Mouse (Mus musculus) limb, embryonic 12.5 days (tissue): ENCODE data around the gene Defb48. TPM values are rescaled to one million over a fixed set of nuclear protein-coding genes. Genes with fewer than 3 reads are reported as not detected.

Experiments used
- ATAC-seq: fragments of 200-750 bp; cut with Nextera tagmentation; 2 replicates; pipeline ENCODE4 v1.8.0; 2017; ENCODE audit warnings: low read depth, moderate TSS enrichment; ENCODE audit not compliant: insufficient number of reproducible peaks, insufficient read depth, low FRiP score, low TSS enrichment
- H3K27ac ChIP-seq: fragments of 300-500 bp; sonication (generic); 2 replicates; pipeline ENCODE4 v1.5.1; 2016; ENCODE audit warnings: mild to moderate bottlenecking, moderate library complexity
- H3K27me3 ChIP-seq: fragments of 300-500 bp; sonication (generic); 2 replicates; pipeline ENCODE4 v1.6.1; 2016; ENCODE audit warnings: mild to moderate bottlenecking, moderate library complexity
- H3K36me3 ChIP-seq: fragments of 300-500 bp; sonication (generic); 2 replicates; pipeline ENCODE4 v1.6.1; 2016; ENCODE audit warnings: mild to moderate bottlenecking, moderate library complexity
- H3K4me1 ChIP-seq: fragments of 300-500 bp; sonication (generic); replicated peaks from 2 replicates; pipeline ENCODE4 v1.6.1; 2016
- H3K4me2 ChIP-seq: fragments of 300-500 bp; sonication (generic); 2 replicates; pipeline ENCODE4 v1.6.1; 2016; ENCODE audit warnings: mild to moderate bottlenecking, moderate library complexity
- H3K4me3 ChIP-seq: fragments of 300-500 bp; sonication (generic); replicated peaks from 2 replicates; pipeline ENCODE4 v1.5.1; 2016; ENCODE audit warnings: mild to moderate bottlenecking
- H3K9ac ChIP-seq: fragments of 300-500 bp; sonication (generic); replicated peaks from 2 replicates; pipeline ENCODE4 v1.6.1; 2016; ENCODE audit warnings: mild to moderate bottlenecking, moderate library complexity
- H3K9me3 ChIP-seq: fragments of 300-500 bp; sonication (generic); 2 replicates; pipeline ENCODE4 v1.6.1; 2016; ENCODE audit warnings: mild to moderate bottlenecking, moderate library complexity
- WGBS: fragments of 180-500 bp; shearing (Covaris S2); methylation state at CpG from one replicate; pipeline ENCODE4 v1.1.7; 2016; 5-methylcytosine and 5-hydroxymethylcytosine counted together
- polyA plus RNA-seq: library from polyadenylated mRNA; unstranded; fragments of >200 nt; fragmentation: Nextera tagmentation; extraction: Ambion mirVana; gene quantifications from 2 replicates; pipeline ENCODE4 v1.2.1, GENCODE M21; 2016

Gene Defb48
- polyA plus RNA-seq, 1 experiment from 2014 or later = not detected

- 21% methylated on average over 15 of the region's 15 CpGs for WGBS
- Histone ChIP-seq H3K9me3 (no peaks in the 10 kb centered on the region), H3K4me2 (peak overlapping the region; percentile 46), H3K36me3 (peaks cover 6% of the 10 kb centered on the region; the same call in 1 of the 2 replicates), H3K9ac (no peak overlapping the region), H3K27ac (no peak overlapping the region), H3K27me3 (no peaks in the 10 kb centered on the region), H3K4me3 (peak overlapping the region; percentile 17), H3K4me1 (peaks cover 9% of the 10 kb centered on the region)
- no peak for ATAC-seq
These were observed 18.3 kb downstream of the Defb48 start for GRCm38 (mm10) chr14:62965811-62966520.

GRCm38 (mm10) chr14:62965342-62965741, 19.0 kb downstream of the Defb48 start:
- no peak for ATAC-seq
- H3K27ac ChIP-seq = no peak overlapping the region

GRCm38 (mm10) chr14:62963632-62964031, 20.7 kb downstream of the Defb48 start:
- Histone ChIP-seq H3K4me3 (no peak overlapping the region), H3K27me3 (no peaks in the 10 kb centered on the region), H3K36me3 (peaks cover 15% of the 10 kb centered on the region; the same call in 1 of the 2 replicates), H3K4me1 (peaks cover 9% of the 10 kb centered on the region), H3K9me3 (no peaks in the 10 kb centered on the region), H3K9ac (no peak overlapping the region), H3K27ac (no peak overlapping the region), H3K4me2 (no peak overlapping the region)
- no peak for ATAC-seq
- 90% methylated on average over 4 of the region's 4 CpGs for WGBS

More at GRCm38 (mm10) chr14:62965342-62965741, 19.0 kb downstream of the Defb48 start:
- Histone ChIP-seq H3K27me3 (no peaks in the 10 kb centered on the region), H3K4me1 (peaks cover 9% of the 10 kb centered on the region), H3K9ac (no peak overlapping the region), H3K36me3 (peaks cover 6% of the 10 kb centered on the region; the same call in 1 of the 2 replicates), H3K9me3 (no peaks in the 10 kb centered on the region), H3K4me2 (peak overlapping the region; percentile 46; the same call in 1 of the 2 replicates), H3K4me3 (no peak overlapping the region)
- WGBS = 72% methylated on average over 5 of the region's 5 CpGs

GRCm38 (mm10) chr14:62956091-62956490, 28.2 kb downstream of the Defb48 start:
- WGBS = 90% methylated on average over 9 of the region's 9 CpGs
- no peak for ATAC-seq
- no peaks in the 10 kb centered on the region for H3K27me3 ChIP-seq
- H3K4me2 ChIP-seq = no peak overlapping the region
- no peaks in the 10 kb centered on the region for H3K9me3 ChIP-seq
- H3K36me3 ChIP-seq = peaks cover 68% of the 10 kb centered on the region
- no peak overlapping the region for H3K9ac ChIP-seq
- no peak overlapping the region for H3K27ac ChIP-seq
- H3K4me3 ChIP-seq = no peak overlapping the region
- no peaks in the 10 kb centered on the region for H3K4me1 ChIP-seq

- H3K4me2 ChIP-seq = no peak overlapping the region
- H3K9me3 ChIP-seq = no peaks in the 10 kb centered on the region
- peaks cover 4% of the 10 kb centered on the region; the same call in 1 of the 2 replicates for H3K4me1 ChIP-seq
- H3K36me3 ChIP-seq = peaks cover 28% of the 10 kb centered on the region
- no peak for ATAC-seq
- no peak overlapping the region for H3K27ac ChIP-seq
- no peak overlapping the region for H3K9ac ChIP-seq
- H3K27me3 ChIP-seq = no peaks in the 10 kb centered on the region
- WGBS = 90% methylated on average over 3 of the region's 3 CpGs
- no peak overlapping the region for H3K4me3 ChIP-seq
These were observed 37.5 kb downstream of the Defb48 start for GRCm38 (mm10) chr14:62946794-62947193.

GRCm38 (mm10) chr14:62940383-62941074, 43.8 kb downstream of the Defb48 start:
- no peak overlapping the region for H3K4me3 ChIP-seq
- no peak overlapping the region for H3K27ac ChIP-seq
- H3K9ac ChIP-seq = no peak overlapping the region
- no peaks in the 10 kb centered on the region for H3K27me3 ChIP-seq
- peaks cover 45% of the 10 kb centered on the region for H3K36me3 ChIP-seq
- peaks cover 4% of the 10 kb centered on the region; the same call in 1 of the 2 replicates for H3K9me3 ChIP-seq
- no peaks in the 10 kb centered on the region for H3K4me1 ChIP-seq
- 89% methylated on average over 14 of the region's 14 CpGs for WGBS
- no peak overlapping the region for H3K4me2 ChIP-seq
- ATAC-seq = no peak

- ATAC-seq = no peak
- no peak overlapping the region for H3K27ac ChIP-seq
- H3K9me3 ChIP-seq = peaks cover 4% of the 10 kb centered on the region; the same call in 1 of the 2 replicates
- H3K36me3 ChIP-seq = peaks cover 35% of the 10 kb centered on the region
- no peak overlapping the region for H3K9ac ChIP-seq
- H3K4me1 ChIP-seq = no peaks in the 10 kb centered on the region
- H3K4me3 ChIP-seq = no peak overlapping the region
- H3K4me2 ChIP-seq = no peak overlapping the region
- WGBS = 98% methylated on average over 3 of the region's 3 CpGs
- H3K27me3 ChIP-seq = no peaks in the 10 kb centered on the region
These were observed 44.9 kb downstream of the Defb48 start for GRCm38 (mm10) chr14:62939435-62939834.

GRCm38 (mm10) chr14:62937675-62938074, 46.6 kb downstream of the Defb48 start:
- Histone ChIP-seq H3K4me1 (no peaks in the 10 kb centered on the region), H3K4me3 (no peak overlapping the region), H3K36me3 (peaks cover 30% of the 10 kb centered on the region), H3K27ac (no peak overlapping the region), H3K9me3 (peaks cover 4% of the 10 kb centered on the region; the same call in 1 of the 2 replicates), H3K4me2 (no peak overlapping the region), H3K9ac (no peak overlapping the region), H3K27me3 (no peaks in the 10 kb centered on the region)
- ATAC-seq = no peak
- WGBS = 84% methylated on average over 5 of the region's 5 CpGs

GRCm38 (mm10) chr14:62936631-62937380, 47.5 kb downstream of the Defb48 start:
- peaks cover 31% of the 10 kb centered on the region for H3K36me3 ChIP-seq
- ATAC-seq = no peak
- 94% methylated on average over 6 of the region's 6 CpGs for WGBS
- peaks cover 4% of the 10 kb centered on the region; the same call in 1 of the 2 replicates for H3K9me3 ChIP-seq
- no peak overlapping the region for H3K4me3 ChIP-seq
- H3K27ac ChIP-seq = no peak overlapping the region
- no peaks in the 10 kb centered on the region for H3K27me3 ChIP-seq
- no peak overlapping the region for H3K4me2 ChIP-seq
- no peak overlapping the region for H3K9ac ChIP-seq
- H3K4me1 ChIP-seq = no peaks in the 10 kb centered on the region

- H3K36me3 ChIP-seq = peaks cover 40% of the 10 kb centered on the region
- no peak overlapping the region for H3K4me2 ChIP-seq
- peaks cover 4% of the 10 kb centered on the region; the same call in 1 of the 2 replicates for H3K9me3 ChIP-seq
- no peak for ATAC-seq
- H3K9ac ChIP-seq = no peak overlapping the region
- H3K4me3 ChIP-seq = no peak overlapping the region
- no peak overlapping the region for H3K27ac ChIP-seq
- no peaks in the 10 kb centered on the region for H3K27me3 ChIP-seq
- no peaks in the 10 kb centered on the region for H3K4me1 ChIP-seq
- 83% methylated on average over 9 of the region's 9 CpGs for WGBS
These were observed 48.9 kb downstream of the Defb48 start for GRCm38 (mm10) chr14:62935361-62935760.

GRCm38 (mm10) chr14:62928101-62928541, 56.2 kb downstream of the Defb48 start:
- no peak overlapping the region for H3K4me2 ChIP-seq
- H3K27ac ChIP-seq = peak overlapping the region; percentile 12; the same call in 1 of the 2 replicates
- H3K9me3 ChIP-seq = no peaks in the 10 kb centered on the region
- no peak overlapping the region for H3K9ac ChIP-seq
- no peaks in the 10 kb centered on the region for H3K27me3 ChIP-seq
- no peaks in the 10 kb centered on the region for H3K4me1 ChIP-seq
- WGBS = 83% methylated on average over 5 of the region's 5 CpGs
- H3K4me3 ChIP-seq = no peak overlapping the region
- peaks cover 28% of the 10 kb centered on the region for H3K36me3 ChIP-seq
- ATAC-seq = no peak
